Mouse (Mus musculus): ENCODE data around the gene Scaf1. TPM values are rescaled to one million over a fixed set of nuclear protein-coding genes. Genes with fewer than 3 reads are reported as not detected.
A peak's percentile ranks its signal among the peaks of the same experiment; 100 is the strongest.

The Scaf1 gene
- total RNA-seq, 1 experiment = 39.2 TPM

DNA sequence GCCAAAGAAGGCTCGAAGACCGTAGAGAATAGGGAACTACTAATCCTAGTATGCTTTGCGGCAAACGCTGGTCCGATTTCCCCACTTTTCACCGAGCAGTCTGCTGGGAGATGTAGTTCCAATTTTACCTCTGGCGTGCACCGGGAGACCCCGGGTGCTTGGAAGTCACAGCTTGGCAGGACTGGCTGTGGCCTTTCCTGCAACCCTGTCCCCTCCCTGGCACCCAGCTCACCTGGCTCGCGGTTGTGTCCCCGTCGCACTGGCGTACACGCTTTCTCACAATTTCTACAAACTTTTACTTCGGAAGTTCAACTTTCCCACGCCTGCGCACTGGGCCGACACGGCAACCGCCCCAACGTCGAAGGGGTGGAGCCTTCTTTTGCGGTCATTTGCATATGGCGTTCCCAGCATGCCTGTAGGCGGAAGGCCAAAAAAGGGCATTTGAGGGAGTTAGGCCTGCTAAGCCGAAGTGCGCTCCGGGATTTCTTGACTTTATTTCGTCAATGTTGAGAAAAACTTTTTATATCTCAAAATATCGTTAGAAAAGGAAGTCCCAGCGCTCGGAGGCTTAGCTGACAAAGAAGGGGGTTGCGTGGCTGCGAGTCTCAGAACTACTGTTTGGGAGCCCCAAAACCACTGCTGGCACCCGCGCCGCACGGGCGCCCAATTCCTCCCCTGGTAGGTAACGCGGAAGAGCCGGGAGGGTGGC, 18.8 kb downstream of the Scaf1 start, which contains the start of gene Irf3:
Gene Irf3 (plus strand): TSS at position 418 of the 709 bp plus-strand sequence.
- DNase-seq (ENCODE audit: low read depth, low spot score) = peak; percentile 92

DNA sequence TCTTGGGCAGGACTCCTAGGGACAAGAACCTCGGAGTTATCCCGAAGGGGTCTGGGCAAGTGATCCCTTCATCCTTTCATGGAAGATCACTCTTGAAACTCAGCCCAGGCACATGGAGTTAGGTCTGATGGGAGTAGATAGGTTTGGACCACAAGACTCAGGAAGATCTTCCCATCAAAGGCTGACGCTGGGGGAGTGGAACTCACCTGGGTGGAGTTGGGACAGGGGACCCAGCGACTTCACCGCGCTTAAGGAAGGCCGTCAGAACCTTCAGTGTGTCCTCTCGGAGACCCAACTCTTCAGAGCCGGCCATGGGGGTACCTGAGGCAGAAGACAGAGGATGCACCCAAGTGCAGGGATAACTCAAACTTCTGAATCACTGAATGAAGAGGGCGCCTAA, 19.5 kb downstream of the Scaf1 start:
- no peak for DNase-seq (ENCODE audit: low read depth, low spot score)
- Histone ChIP-seq H3K27ac (ENCODE audit: insufficient read depth, low read depth, low read length, poor library complexity, severe bottlenecking) (no peak overlapping the region), H3K9me3 (ENCODE audit: control insufficient read depth, insufficient read depth, low read depth, low read length) (no peaks in the 10 kb centered on the region), H3K9ac (ENCODE audit: insufficient read depth, low read depth, low read length, poor library complexity, severe bottlenecking) (peak overlapping the region; percentile 78), H3K4me1 (ENCODE audit: control insufficient read depth in 2 of 2, insufficient read depth in 2 of 2, low read length in 2 of 2, poor library complexity in 1 of 2) (peaks cover 2 to 14% of the 10 kb centered on the region in 2 experiments; a peak in 1 of 4 replicates), H3K4me3 (ENCODE audit: insufficient read depth in 1 of 2, low read depth in 1 of 2, low read length in 2 of 2, poor library complexity in 1 of 2, severe bottlenecking in 1 of 2) (peak overlapping the region; percentile 85 to 92), H3K36me3 (ENCODE audit: control insufficient read depth, insufficient read depth, low read length, poor library complexity, severe bottlenecking) (peaks cover 40% of the 10 kb centered on the region)
- in situ Hi-C loops (cut with MboI; ENCODE audit: low sequenced_read_pairs in 2 of 2, unreplicated experiment in 2 of 2) = no loop called here
- TF ChIP-seq CHD2 (IDR thresholded peaks at IDR 0.05; ENCODE audit: low read depth, low read length) (no peak), ZNF384 (IDR thresholded peaks at IDR 0.05; ENCODE audit: low read depth, low read length) (no peak), ZC3H11A (IDR thresholded peaks at IDR 0.05; ENCODE audit: borderline replicate concordance, low read depth, low read length) (no peak), MAFK (IDR thresholded peaks at IDR 0.05; ENCODE audit: insufficient read depth, low read depth, low read length) (no peak), HCFC1 (IDR thresholded peaks at IDR 0.05; ENCODE audit: borderline replicate concordance, insufficient read depth, low read length) (no peak)

More for the DNA sequence above, 18.8 kb downstream of the Scaf1 start, which contains the start of gene Irf3:
- Histone ChIP-seq H3K36me3 (ENCODE audit: control insufficient read depth, insufficient read depth, low read length, poor library complexity, severe bottlenecking) (peaks cover 42% of the 10 kb centered on the region), H3K9me3 (ENCODE audit: control insufficient read depth, insufficient read depth, low read depth, low read length) (no peaks in the 10 kb centered on the region), H3K4me1 (ENCODE audit: control insufficient read depth in 2 of 2, insufficient read depth in 2 of 2, low read length in 2 of 2, poor library complexity in 1 of 2) (peaks cover 2 to 14% of the 10 kb centered on the region in 2 experiments; a peak in 1 of 4 replicates), H3K27ac (ENCODE audit: insufficient read depth, low read depth, low read length, poor library complexity, severe bottlenecking) (peak within 1 kb of the TSS; percentile 47), H3K9ac (ENCODE audit: insufficient read depth, low read depth, low read length, poor library complexity, severe bottlenecking) (peak within 1 kb of the TSS; percentile 91), H3K4me3 (ENCODE audit: insufficient read depth in 1 of 2, low read depth in 1 of 2, low read length in 2 of 2, poor library complexity in 1 of 2, severe bottlenecking in 1 of 2) (peak within 1 kb of the TSS; percentile 85 to 92)
- in situ Hi-C loops (cut with MboI; ENCODE audit: low sequenced_read_pairs in 2 of 2, unreplicated experiment in 2 of 2) = no loop called here
- TF ChIP-seq CHD2 (IDR thresholded peaks at IDR 0.05; ENCODE audit: low read depth, low read length) = no peak
- peak; percentile 99 for TF ChIP-seq HCFC1 (IDR thresholded peaks at IDR 0.05; ENCODE audit: borderline replicate concordance, insufficient read depth, low read length)

DNA sequence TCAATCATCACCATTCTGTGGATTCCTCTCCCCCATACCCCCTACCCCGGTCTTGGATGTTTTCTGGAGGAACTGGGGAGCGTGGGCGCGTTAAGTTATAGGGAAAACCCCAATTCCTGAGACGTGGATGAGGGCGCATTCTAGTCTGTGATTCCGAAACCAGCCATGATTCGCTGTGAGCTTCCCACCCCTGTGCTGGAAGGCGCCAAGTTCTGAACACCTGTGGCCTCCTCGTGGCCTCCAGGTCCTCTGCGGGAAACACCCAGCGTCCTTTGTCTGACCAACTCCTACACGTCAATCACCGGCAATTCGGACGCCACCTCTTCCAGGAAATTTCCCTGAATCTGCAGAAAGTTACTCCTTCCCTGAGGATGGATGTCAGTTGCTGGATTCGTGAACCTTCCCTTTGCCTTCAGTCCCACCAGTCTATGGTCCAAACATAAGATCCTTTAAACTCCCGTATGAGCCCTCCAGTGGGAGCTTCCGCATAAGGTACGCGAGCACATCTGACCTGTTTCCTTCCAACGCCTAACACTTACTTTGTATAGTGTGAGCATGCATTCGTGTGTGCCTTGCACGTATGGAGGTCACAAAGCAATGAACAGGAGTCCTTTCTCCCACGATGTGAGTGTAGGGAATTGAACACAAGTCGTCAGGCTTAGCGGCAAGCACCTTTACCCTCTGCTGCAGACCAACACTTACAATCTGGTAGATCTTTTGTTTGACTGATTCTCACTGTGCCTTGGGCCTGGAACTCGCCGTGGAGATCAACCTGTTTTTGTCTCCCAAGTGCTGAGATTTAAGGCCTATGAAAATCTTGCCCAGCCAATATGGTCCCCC, 29.1 kb downstream of the Scaf1 start:
- Histone ChIP-seq H3K36me3 (ENCODE audit: control insufficient read depth, insufficient read depth, low read length, poor library complexity, severe bottlenecking) (peaks cover 25% of the 10 kb centered on the region), H3K4me1 (ENCODE audit: control insufficient read depth in 2 of 2, insufficient read depth in 2 of 2, low read length in 2 of 2, poor library complexity in 1 of 2) (peaks cover 3 to 13% of the 10 kb centered on the region in 2 experiments; a peak in 3 of 4 replicates), H3K4me3 (ENCODE audit: insufficient read depth in 1 of 2, low read depth in 1 of 2, low read length in 2 of 2, poor library complexity in 1 of 2, severe bottlenecking in 1 of 2) (peak overlapping the region; percentile 84 to 90), H3K27ac (ENCODE audit: insufficient read depth, low read depth, low read length, poor library complexity, severe bottlenecking) (peak overlapping the region; percentile 92), H3K9me3 (ENCODE audit: control insufficient read depth, insufficient read depth, low read depth, low read length) (no peaks in the 10 kb centered on the region), H3K9ac (ENCODE audit: insufficient read depth, low read depth, low read length, poor library complexity, severe bottlenecking) (peak overlapping the region; percentile 92)
- no peak for TF ChIP-seq HCFC1 (IDR thresholded peaks at IDR 0.05; ENCODE audit: borderline replicate concordance, insufficient read depth, low read length)
- TF ChIP-seq ZNF384 (IDR thresholded peaks at IDR 0.05; ENCODE audit: low read depth, low read length) = no peak
- no peak for TF ChIP-seq CHD2 (IDR thresholded peaks at IDR 0.05; ENCODE audit: low read depth, low read length)
- no peak for TF ChIP-seq ZC3H11A (IDR thresholded peaks at IDR 0.05; ENCODE audit: borderline replicate concordance, low read depth, low read length)
- no peak for TF ChIP-seq MAFK (IDR thresholded peaks at IDR 0.05; ENCODE audit: insufficient read depth, low read depth, low read length)
- in situ Hi-C loops (cut with MboI; ENCODE audit: low sequenced_read_pairs in 2 of 2, unreplicated experiment in 2 of 2) = no loop called here
- DNase-seq (ENCODE audit: low read depth, low spot score) = no peak

DNA sequence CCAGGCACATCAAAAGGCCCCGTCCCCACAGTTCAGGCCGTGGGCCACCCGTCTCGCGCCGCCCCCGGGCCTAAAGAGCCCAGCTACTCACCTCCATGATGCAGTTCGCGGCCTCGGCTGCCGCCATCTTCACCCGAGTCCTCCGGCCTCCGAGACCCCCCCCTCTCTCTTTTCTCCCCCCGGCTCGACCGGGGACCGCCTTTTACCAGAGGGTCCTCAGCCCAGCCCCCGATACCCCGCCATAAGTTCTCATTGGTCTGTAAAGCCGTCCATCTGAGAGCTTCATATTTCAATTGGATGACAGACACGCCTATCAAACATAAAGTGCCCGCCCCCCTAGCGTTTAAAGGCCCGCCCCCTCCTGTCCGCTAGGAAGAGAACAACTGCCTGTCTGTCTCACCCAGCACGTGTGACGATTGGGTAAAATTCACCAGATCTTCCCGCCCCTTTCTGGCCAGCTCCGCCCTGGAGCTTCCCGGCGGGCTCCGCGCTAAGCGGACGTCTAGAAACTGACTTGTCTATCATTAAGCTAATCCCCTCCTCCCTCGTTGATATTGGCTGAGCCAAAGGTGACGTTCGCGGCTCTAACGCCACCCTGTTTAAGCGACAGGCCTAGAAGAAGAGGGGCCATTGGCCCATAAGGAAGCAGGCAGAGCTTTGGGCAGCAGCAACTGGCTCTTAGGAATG, 29.8 kb downstream of the Scaf1 start, which contains the start of gene Prmt1:
Gene Prmt1 (minus strand): TSS at position 377 of the 687 bp plus-strand sequence.
- H3K27ac ChIP-seq (ENCODE audit: insufficient read depth, low read depth, low read length, poor library complexity, severe bottlenecking) = peak within 1 kb of the TSS; percentile 92
- H3K9me3 ChIP-seq (ENCODE audit: control insufficient read depth, insufficient read depth, low read depth, low read length) = no peaks in the 10 kb centered on the region
- peak; percentile 97 for DNase-seq (ENCODE audit: low read depth, low spot score)
- peak within 1 kb of the TSS; percentile 88 to 95 for H3K4me3 ChIP-seq (ENCODE audit: insufficient read depth in 1 of 2, low read depth in 1 of 2, low read length in 2 of 2, poor library complexity in 1 of 2, severe bottlenecking in 1 of 2)
- peaks cover 27% of the 10 kb centered on the region for H3K36me3 ChIP-seq (ENCODE audit: control insufficient read depth, insufficient read depth, low read length, poor library complexity, severe bottlenecking)
- H3K4me1 ChIP-seq (ENCODE audit: control insufficient read depth in 2 of 2, insufficient read depth in 2 of 2, low read length in 2 of 2, poor library complexity in 1 of 2) = peaks cover 3 to 16% of the 10 kb centered on the region in 2 experiments; a peak in 3 of 4 replicates
- in situ Hi-C loops (cut with MboI; ENCODE audit: low sequenced_read_pairs in 2 of 2, unreplicated experiment in 2 of 2) = no loop called here
- peak within 1 kb of the TSS; percentile 99 for H3K9ac ChIP-seq (ENCODE audit: insufficient read depth, low read depth, low read length, poor library complexity, severe bottlenecking)
- TF ChIP-seq ZC3H11A (IDR thresholded peaks at IDR 0.05; ENCODE audit: borderline replicate concordance, low read depth, low read length) = no peak
- peak; percentile 97 for TF ChIP-seq CHD2 (IDR thresholded peaks at IDR 0.05; ENCODE audit: low read depth, low read length)
- no peak for TF ChIP-seq MAFK (IDR thresholded peaks at IDR 0.05; ENCODE audit: insufficient read depth, low read depth, low read length)
- TF ChIP-seq HCFC1 (IDR thresholded peaks at IDR 0.05; ENCODE audit: borderline replicate concordance, insufficient read depth, low read length) = peak; percentile 16; the same call in 1 of the 2 replicates
- TF ChIP-seq ZNF384 (IDR thresholded peaks at IDR 0.05; ENCODE audit: low read depth, low read length) = no peak

Measured in ES-E14 (cell line).